Mouse (Mus musculus): ENCODE measurements around the gene Gca. TPM values are rescaled to one million over a fixed set of nuclear protein-coding genes. Genes with fewer than 3 reads are reported as not detected.

Gca gene
- total and polyA plus RNA-seq, 3 experiments = 6.2 to 17.9 TPM; not detected in 1

- no peak overlapping the region for H3K27ac ChIP-seq (ENCODE audit: control insufficient read depth, low read depth, low read length)
- DNase-seq (ENCODE audit: low read depth, low spot score) = peak; percentile 88
- no peaks in the 10 kb centered on the region for H3K9me3 ChIP-seq (replicated peaks; ENCODE audit: insufficient read depth, low read length)
- no peaks in the 10 kb centered on the region for H3K36me3 ChIP-seq (ENCODE audit: control insufficient read depth in 1 of 2, insufficient read depth in 2 of 2, low read length in 2 of 2)
- no peaks in the 10 kb centered on the region for H3K79me2 ChIP-seq (ENCODE audit: control insufficient read depth, insufficient read depth, low read length, poor library complexity)
- no peak overlapping the region for H3K4me3 ChIP-seq (ENCODE audit: control insufficient read depth in 1 of 2, insufficient read depth in 1 of 2, low read depth in 2 of 2, low read length in 2 of 2)
- no peaks in the 10 kb centered on the region for H3K27me3 ChIP-seq (ENCODE audit: control insufficient read depth in 1 of 2, insufficient read depth in 2 of 2, low read length in 2 of 2)
- no peak overlapping the region for H3K9ac ChIP-seq (ENCODE audit: control insufficient read depth, low read depth, low read length, poor library complexity, severe bottlenecking)
- H3K4me1 ChIP-seq (ENCODE audit: control insufficient read depth in 1 of 2, insufficient read depth in 2 of 2, low read length in 2 of 2) = peaks cover 2% of the 10 kb centered on the region in 2 experiments; a peak in 2 of 4 replicates
- TF ChIP-seq POLR2AphosphoS5 (IDR thresholded peaks at IDR 0.05; ENCODE audit: borderline replicate concordance, low read depth, low read length) (no peak), MXI1 (IDR thresholded peaks at IDR 0.05; ENCODE audit: low read depth, low read length) (no peak), CHD2 (IDR thresholded peaks at IDR 0.05; ENCODE audit: low read length) (no peak), USF2 (IDR thresholded peaks at IDR 0.05; ENCODE audit: borderline replicate concordance in 1 of 2, insufficient read depth in 1 of 2, low read depth in 1 of 2, low read length in 2 of 2) (no peak), POLR2A (IDR thresholded peaks at IDR 0.05; ENCODE audit: control insufficient read depth in 1 of 2, insufficient read depth in 1 of 2, low read depth in 1 of 2, low read length in 2 of 2, poor library complexity in 1 of 2) (no peak), ETS1 (IDR thresholded peaks at IDR 0.05; ENCODE audit: low read depth, low read length) (no peak), HCFC1 (IDR thresholded peaks at IDR 0.05; ENCODE audit: low read depth, low read length) (0 out of 2 replicates have a peak, but pooled peaks have one; percentile 22), MEF2A (IDR thresholded peaks at IDR 0.05; ENCODE audit: extremely low read depth, insufficient replicate concordance, low read depth, low read length, poor library complexity, severe bottlenecking) (no peak), SMC3 (IDR thresholded peaks at IDR 0.05; ENCODE audit: low read depth, low read length) (peak; percentile 78), SIN3A (IDR thresholded peaks at IDR 0.05; ENCODE audit: low read length) (peak; percentile 39; the same call in 1 of the 2 replicates), RAD21 (IDR thresholded peaks at IDR 0.05; ENCODE audit: low read depth, low read length) (peak; percentile 72), MAX (IDR thresholded peaks at IDR 0.05; ENCODE audit: low read length) (no peak), ZC3H11A (IDR thresholded peaks at IDR 0.05; ENCODE audit: low read depth, low read length) (peak; percentile 29; the same call in 1 of the 2 replicates), UBTF (IDR thresholded peaks at IDR 0.05; ENCODE audit: borderline replicate concordance, insufficient read depth, low read depth, low read length) (no peak), RCOR1 (IDR thresholded peaks at IDR 0.05; ENCODE audit: low read depth, low read length) (no peak), GATA1 (IDR thresholded peaks at IDR 0.05; ENCODE audit: low read depth, low read length) (peak; percentile 43; the same call in 1 of the 2 replicates), TBP (IDR thresholded peaks at IDR 0.05; ENCODE audit: low read depth, low read length) (0 out of 2 replicates have a peak, but pooled peaks have one; percentile 23), E2F4 (IDR thresholded peaks at IDR 0.05; ENCODE audit: borderline replicate concordance, low read depth, low read length) (no peak), ZMIZ1 (IDR thresholded peaks at IDR 0.05; ENCODE audit: low read depth, low read length) (no peak), GABPA (IDR thresholded peaks at IDR 0.05; ENCODE audit: low read depth, low read length) (no peak), ZKSCAN1 (IDR thresholded peaks at IDR 0.05; ENCODE audit: low read depth, low read length) (no peak), ZNF384 (IDR thresholded peaks at IDR 0.05; ENCODE audit: low read depth, low read length) (no peak), MYB (IDR thresholded peaks at IDR 0.05; ENCODE audit: low read depth, low read length) (no peak), EP300 (IDR thresholded peaks at IDR 0.05; ENCODE audit: low read depth in 1 of 2, low read length in 2 of 2) (0 out of 4 replicates have a peak, but pooled peaks of 1 of the 2 experiments have one; percentile 5), TAL1 (IDR thresholded peaks at IDR 0.05; ENCODE audit: low read length) (no peak), CTCF (IDR thresholded peaks at IDR 0.05 in 2 of 3, conservative IDR thresholded peaks at IDR 0.05 in 1 of 3; ENCODE audit: control insufficient read depth in 1 of 3, insufficient read depth in 1 of 3, low read depth in 2 of 3, low read length in 3 of 3, poor library complexity in 1 of 3, severe bottlenecking in 1 of 3) (peak; percentile 49 to 84 (median 60)), MAZ (IDR thresholded peaks at IDR 0.05; ENCODE audit: low read depth, low read length) (no peak), JUND (IDR thresholded peaks at IDR 0.05; ENCODE audit: low read depth, low read length) (no peak), BHLHE40 (IDR thresholded peaks at IDR 0.05; ENCODE audit: borderline replicate concordance, low read depth, low read length) (no peak), MYC (IDR thresholded peaks at IDR 0.05; ENCODE audit: low read depth, low read length) (peak; percentile 21; the same call in 1 of the 2 replicates), MAFK (IDR thresholded peaks at IDR 0.05; ENCODE audit: borderline replicate concordance, low read depth, low read length) (no peak), USF1 (IDR thresholded peaks at IDR 0.05; ENCODE audit: low read depth, low read length) (no peak), POLR2AphosphoS2 (IDR thresholded peaks at IDR 0.05; ENCODE audit: low read length) (no peak), NELFE (IDR thresholded peaks at IDR 0.05; ENCODE audit: low read depth, low read length) (no peak), KAT2A (conservative IDR thresholded peaks at IDR 0.05; ENCODE audit: low read depth, low read length) (no peak), NRF1 (IDR thresholded peaks at IDR 0.05; ENCODE audit: insufficient read depth, low read depth, low read length, poor library complexity, severe bottlenecking) (no peak)
Measured at GRCm38 (mm10) chr2:62654519-62655338, 9.4 kb upstream of the Gca start.

All from MEL (cell line).